Mouse (Mus musculus): Measurements from ENCODE around the gene D6Wsu163e.

DNA sequence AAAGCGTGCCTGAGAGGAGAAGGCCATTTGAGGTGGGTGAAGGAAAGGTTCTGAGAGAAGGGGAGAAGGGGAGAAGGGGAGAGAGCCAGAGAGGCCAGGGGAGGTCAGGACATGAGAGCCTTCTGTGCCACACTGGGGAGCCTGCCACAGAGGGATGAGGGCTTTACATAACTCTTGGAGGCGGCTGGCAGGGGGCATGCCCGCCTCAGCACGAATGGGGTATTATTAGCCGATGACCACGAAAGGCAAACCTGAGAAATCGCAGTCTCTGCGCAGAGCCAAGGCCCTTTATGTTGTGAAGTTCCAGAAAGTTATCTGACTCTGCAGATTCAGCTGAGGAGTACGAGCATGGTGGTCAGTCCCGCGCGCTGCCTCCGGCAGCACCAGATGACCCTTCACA lies 70.3 kb downstream of the D6Wsu163e start:
- TF ChIP-seq CTCF (IDR thresholded peaks at IDR 0.05; ENCODE audit: control insufficient read depth, insufficient read depth, insufficient read length) (no peak), USF1 (IDR thresholded peaks at IDR 0.05; ENCODE audit: low read depth) (no peak), MYOD1 (IDR thresholded peaks at IDR 0.05; ENCODE audit: control insufficient read depth, insufficient read length, low read depth) (no peak), MYOG (IDR thresholded peaks at IDR 0.05; ENCODE audit: control insufficient read depth, extremely low read depth, insufficient read length) (no peak), FOSL1 (IDR thresholded peaks at IDR 0.05; ENCODE audit: insufficient read depth, low read length, poor library complexity, severe bottlenecking) (no peak)

All from C2C12 (cell line).